ENCODE assay signal across 9 mouse cellular contexts in the genomic region with DNA sequence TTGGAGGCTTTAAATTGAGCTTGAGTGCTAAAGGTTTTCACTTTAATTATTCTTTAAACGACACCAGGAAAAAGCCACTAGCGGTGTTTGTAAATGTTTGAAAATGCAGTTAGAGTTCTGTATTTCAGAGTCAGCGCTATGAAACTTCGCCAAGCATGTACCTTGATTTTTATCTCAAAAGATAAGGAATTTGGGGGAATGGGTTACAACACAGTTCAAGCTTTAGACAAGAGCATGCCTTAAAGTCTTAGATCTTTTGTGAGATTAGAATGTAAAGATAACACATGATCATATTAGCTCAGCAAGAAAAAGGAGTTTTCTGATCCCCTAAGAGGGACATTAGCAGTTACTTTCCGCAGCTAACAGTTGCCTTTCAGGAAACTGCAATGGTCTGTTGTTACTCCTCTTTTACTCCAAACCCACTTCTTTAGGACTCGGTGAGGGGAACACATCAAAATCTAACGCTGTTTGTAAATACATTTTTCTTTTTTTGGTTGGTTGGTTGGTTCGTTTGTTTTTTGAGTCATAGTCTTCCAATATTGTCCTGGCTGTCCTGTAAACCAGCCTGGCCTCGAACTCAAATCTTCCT. TPM values are rescaled to one million over a fixed set of nuclear protein-coding genes. Genes with fewer than 3 reads are reported as not detected.
DNase-seq lines count a peak whose midpoint lies in the region; ATAC-seq and TF ChIP-seq lines count a peak whose summit lies in the region.
"Had no signal": no experiment of that assay in that cellular context is flagged by ENCODE, and none has a peak within 500 bp of the region (broad histone marks: within the 10 kb centered on the region; RNA-seq: fewer than 3 reads in every experiment).

No protein-coding gene starts in this region.

- no peak for TF ChIP-seq POLR2A in ES-Bruce4 (IDR thresholded peaks at IDR 0.05; ENCODE audit: insufficient read depth, low read length)

- peaks cover 10% of the 10 kb centered on the region for H3K9me3 ChIP-seq in heart, embryonic 13.5 days
- no peaks in the 10 kb centered on the region for H3K9me3 ChIP-seq in ES-Bruce4 (replicated peaks; ENCODE audit: control insufficient read depth, insufficient read depth, low read length, poor library complexity, severe bottlenecking)
- H3K9me3 ChIP-seq in heart, postnatal 0 days (replicated peaks; ENCODE audit: control insufficient read depth, low read length) = no peaks in the 10 kb centered on the region

- H3K4me1 ChIP-seq in heart, embryonic 13.5 days = peaks cover 32% of the 10 kb centered on the region
- no peaks in the 10 kb centered on the region for H3K4me1 ChIP-seq in ES-Bruce4 (ENCODE audit: control insufficient read depth, insufficient read depth, low read length)
- H3K4me1 ChIP-seq in heart, postnatal 0 days (ENCODE audit: control insufficient read depth, insufficient read depth) = peaks cover 25% of the 10 kb centered on the region

- peak overlapping the region; percentile 95 for H3K9ac ChIP-seq in heart, embryonic 13.5 days
- H3K9ac ChIP-seq in ES-Bruce4 (ENCODE audit: low read depth, poor library complexity, severe bottlenecking) = peak overlapping the region; percentile 88
- peak overlapping the region; percentile 98 for H3K9ac ChIP-seq in heart, postnatal 0 days (replicated peaks; ENCODE audit: low read depth, low read length)

- H3K27me3 ChIP-seq in heart, embryonic 13.5 days (replicated peaks) = no peaks in the 10 kb centered on the region
- no peaks in the 10 kb centered on the region for H3K27me3 ChIP-seq in ES-Bruce4 (ENCODE audit: control insufficient read depth, insufficient read depth, low read length, poor library complexity, severe bottlenecking)
- H3K27me3 ChIP-seq in heart, postnatal 0 days (ENCODE audit: control insufficient read depth, insufficient read depth, low read length) = no peaks in the 10 kb centered on the region
- H3K27me3 ChIP-seq: Patski had no signal

- 18% methylated on average over 9 of the region's 9 CpGs for WGBS in heart, embryonic 13.5 days
- 14% methylated on average over 9 of the region's 9 CpGs for WGBS in heart, postnatal 0 days
- WGBS in macrophage (ENCODE audit: missing documents) = 0% methylated on average over 9 of the region's 9 CpGs

- intact Hi-C loops in heart, postnatal 36 days (cut with DNase I) = no loop called here

- peak overlapping the region; percentile 99 for H3K27ac ChIP-seq in heart, embryonic 13.5 days (replicated peaks)
- H3K27ac ChIP-seq in ES-Bruce4 (ENCODE audit: insufficient read depth, low read length) (no peak overlapping the region), macrophage (peak overlapping the region; percentile 80)
- H3K27ac ChIP-seq in heart, postnatal 0 days (ENCODE audit: low read depth) = peak overlapping the region; percentile 98

- TF ChIP-seq EP300 in ES-Bruce4 (IDR thresholded peaks at IDR 0.05; ENCODE audit: insufficient read depth, low read depth, low read length) = no peak
- no peak for TF ChIP-seq EP300 in heart, postnatal 0 days (IDR thresholded peaks at IDR 0.05; ENCODE audit: low read depth)

- no peak for ATAC-seq in heart, embryonic 13.5 days (ENCODE audit: extremely low read depth, insufficient number of reproducible peaks, low FRiP score, low TSS enrichment)
- ATAC-seq in heart, postnatal 0 days (ENCODE audit: insufficient read depth, low read depth) = no peak
- ATAC-seq in CD4-positive, CD25-positive, alpha-beta regulatory T cell, adult 4 months = no peak

- DNase-seq in heart, postnatal 36 days = no peak
- no peak for DNase-seq in heart, postnatal 0 days (ENCODE audit: low spot score)
- DNase-seq in right cerebral cortex, postnatal 4 days = no peak
- no peak for DNase-seq in adrenal gland, adult 8-10 months

- peak overlapping the region; percentile 99 for H3K4me3 ChIP-seq in heart, embryonic 13.5 days
- H3K4me3 ChIP-seq in ES-Bruce4 (ENCODE audit: low read depth, low read length) = peak overlapping the region; percentile 24; the same call in 1 of the 2 replicates
- H3K4me3 ChIP-seq in heart, postnatal 0 days (ENCODE audit: low read depth, low read length) = peak overlapping the region; percentile 97
- H3K4me3 ChIP-seq in macrophage (ENCODE audit: inconsistent target) = peak overlapping the region; percentile 82

- H3K79me2 ChIP-seq in macrophage (ENCODE audit: inconsistent target) = peaks cover 92% of the 10 kb centered on the region

- no peak for TF ChIP-seq CTCF in ES-Bruce4 (IDR thresholded peaks at IDR 0.05; ENCODE audit: low read depth, low read length)
- no peak for TF ChIP-seq CTCF in heart, postnatal 0 days (IDR thresholded peaks at IDR 0.05; ENCODE audit: low read depth)

- H3K36me3 ChIP-seq in heart, embryonic 13.5 days = peaks cover 34% of the 10 kb centered on the region
- H3K36me3 ChIP-seq in ES-Bruce4 (ENCODE audit: control insufficient read depth, insufficient read depth, low read length, poor library complexity, severe bottlenecking) = no peaks in the 10 kb centered on the region
- peaks cover 9% of the 10 kb centered on the region; the same call in 1 of the 2 replicates for H3K36me3 ChIP-seq in heart, postnatal 0 days (replicated peaks; ENCODE audit: control insufficient read depth, insufficient read depth, low read length)
- H3K36me3 ChIP-seq in macrophage (ENCODE audit: inconsistent target) = no peaks in the 10 kb centered on the region

- H3K4me2 ChIP-seq in heart, embryonic 13.5 days = peak overlapping the region; percentile 82
- peak overlapping the region; percentile 82 for H3K4me2 ChIP-seq in heart, postnatal 0 days (ENCODE audit: low read depth, low read length)

RNA-seq across cellular contexts. Expression of a gene that starts 3.8 kb away (rescaled TPM):
- 4.3 and 4.5 TPM in 2 replicates for polyA plus RNA-seq in heart, embryonic 13.5 days (2015; fragmentation: Nextera tagmentation; extraction: Ambion mirVana)
- 10 to 100 TPM; 13.6 to 15.2 TPM for total RNA-seq in heart, postnatal 36 days (2021)
- polyA plus RNA-seq in ES-Bruce4 (2011; ENCODE audit: insufficient read depth, insufficient read length, low read depth, missing spikeins) (33.5 and 36.7 TPM in 2 replicates), macrophage (2018) (20.9 to 24.6 TPM (median 22.9 TPM) in 3 replicates)
- total RNA-seq in heart, postnatal 0 days (2014; rRNA removed; ENCODE audit: low replicate concordance) = 8.5 and 9.1 TPM in 2 replicates
- 9.2 and 9.4 TPM in 2 replicates for polyA plus RNA-seq in heart, postnatal 0 days (2015; fragmentation: Nextera tagmentation; extraction: Ambion mirVana)
- total RNA-seq in macrophage (2018; cell fraction: chromatin; rRNA removed) = 100 to 1,000 TPM in 12 of 26 experiments, 10 to 100 TPM in 14; 33.2 to 182 (median 92.9) TPM
- 10 to 100 TPM; 18.9 to 34.4 (median 28.6) TPM for total RNA-seq in macrophage (2018; cell fraction: cytosol; rRNA removed)
- total RNA-seq in macrophage (2018; cell fraction: nucleus; rRNA removed) = 100 to 1,000 TPM in 6 of 26 experiments, 10 to 100 TPM in 20; 37.4 to 175 (median 76.9) TPM
- total RNA-seq in adrenal gland, adult 8-10 months (2022) = 10 to 100 TPM; 14.6 to 21.7 (median 16.6) TPM
- 10 to 100 TPM; 32.6 to 42.7 TPM for polyA plus RNA-seq in CD4-positive, CD25-positive, alpha-beta regulatory T cell, adult 4 months (2017; shearing (Covaris generic))

Comparison
In these comparisons a context has a peak if more than half of its experiments do, and no peak if none do; other contexts are left out.
1. H3K4me3 ChIP-seq: peak in every context shown above with its lines; median percentile 99 in heart, embryonic 13.5 days; 97 in heart, postnatal 0 days; 82 in macrophage; 24 in ES-Bruce4.